Mouse (Mus musculus): Measurements from ENCODE around the gene Sik3.
"Not testable (repeated sequence)": the region's sequence is repeated elsewhere in the genome, so short reads cannot be mapped to it uniquely, and the experiment has no call there.

The Sik3 gene

DNA sequence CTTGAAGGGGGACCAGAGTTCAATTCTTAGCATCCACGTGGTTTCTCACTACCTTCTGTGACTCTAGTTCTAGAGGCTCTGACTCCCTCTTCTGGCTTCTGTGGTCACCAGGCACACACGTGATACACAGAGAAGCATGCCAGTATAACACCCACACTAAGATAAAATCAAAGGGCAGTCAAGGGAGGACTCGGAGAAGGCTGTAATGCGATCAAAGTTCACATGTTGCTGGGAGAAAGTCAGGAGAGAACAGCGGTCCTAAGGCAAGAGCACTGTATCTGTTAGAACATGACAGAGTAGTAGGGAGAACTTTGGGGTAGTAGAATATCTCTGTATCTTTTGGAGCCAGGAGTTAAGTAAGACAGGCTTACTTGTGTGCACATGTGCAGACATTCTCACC is 136.8 kb downstream of the Sik3 start:
- peak in 1 of 2 experiments; percentile 33 for DNase-seq (ENCODE audit: inconsistent age in 2 of 2, low spot score in 1 of 2)

DNA sequence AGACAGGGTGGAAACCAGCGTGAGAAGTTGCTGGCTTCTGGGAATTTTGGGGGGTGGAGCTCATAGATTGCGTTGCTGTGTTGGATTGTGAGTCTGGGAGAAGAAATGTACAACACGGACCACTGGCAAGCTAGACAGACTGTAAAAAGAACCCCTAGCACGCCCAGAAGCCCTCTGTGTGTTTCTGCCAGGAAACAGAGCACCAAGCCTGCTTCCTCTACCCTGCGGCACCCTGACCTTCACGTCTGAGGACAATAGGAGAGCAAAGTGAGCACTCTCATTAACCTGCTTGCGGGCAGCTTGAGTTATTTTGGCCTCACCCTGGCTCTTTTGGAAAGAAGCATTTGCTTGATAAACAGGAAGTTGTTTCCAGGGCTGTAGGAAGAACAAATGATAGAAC is 137.5 kb downstream of the Sik3 start:
- DNase-seq (ENCODE audit: inconsistent age in 2 of 2, low spot score in 1 of 2), result peak; percentile 35 to 68

DNA sequence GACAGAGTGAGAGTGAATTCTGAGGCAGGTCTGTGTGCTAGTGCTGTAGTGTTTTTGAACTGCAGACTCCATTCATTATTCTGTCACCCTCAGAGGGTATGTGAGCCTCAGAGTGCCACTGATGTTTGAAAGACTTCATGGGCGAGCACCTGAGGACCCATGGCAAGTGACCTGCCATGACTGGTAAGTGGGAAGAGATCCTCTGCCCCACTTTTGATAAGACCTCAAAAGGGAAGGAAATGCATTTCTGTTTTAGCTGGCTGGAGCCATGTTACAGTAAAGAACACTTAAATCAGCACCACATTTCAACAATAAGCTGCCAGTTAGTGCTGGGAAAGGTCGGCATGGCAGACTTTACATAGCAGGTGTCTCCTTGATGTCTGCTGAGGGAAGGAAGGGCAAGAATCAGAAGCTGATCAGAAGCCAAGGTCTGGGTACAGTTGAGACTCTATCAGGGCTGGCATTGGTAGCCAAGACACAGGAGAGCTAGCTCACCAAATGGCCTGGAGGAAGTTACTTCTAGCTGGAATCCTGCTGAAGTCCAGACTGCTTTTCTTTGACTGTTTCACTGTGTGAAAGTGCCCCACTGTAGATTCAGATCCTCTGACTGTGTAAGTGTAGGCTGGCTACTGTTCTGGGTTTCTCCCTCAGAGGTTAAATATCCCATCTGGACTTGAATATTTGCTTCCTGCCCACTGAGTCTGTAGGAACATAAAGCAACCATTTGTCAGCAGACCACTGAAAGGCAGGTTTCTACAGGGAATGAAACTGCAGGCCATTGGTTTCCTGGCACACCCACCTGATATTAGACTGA is 138.5 kb downstream of the Sik3 start:
- peak in 1 of 2 experiments; percentile 37 for DNase-seq (ENCODE audit: inconsistent age in 2 of 2, low spot score in 1 of 2)

DNA sequence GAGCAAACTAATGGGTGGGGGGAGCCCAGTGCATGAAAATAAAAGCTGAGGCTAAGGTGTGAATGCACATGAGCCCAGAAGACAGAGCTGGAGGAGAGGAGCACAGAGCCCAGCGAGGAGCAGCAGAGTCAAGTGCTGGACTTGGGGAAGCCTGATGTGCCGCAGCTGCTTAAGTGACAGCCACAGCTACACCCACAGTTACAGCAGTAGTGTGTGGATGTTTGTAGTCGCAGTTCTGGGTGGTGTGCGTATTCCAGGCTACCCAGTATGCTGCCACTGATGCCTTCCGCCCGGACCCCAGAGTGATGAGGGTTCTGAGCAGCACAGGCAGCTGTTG is 139.1 kb downstream of the Sik3 start:
- DNase-seq (ENCODE audit: inconsistent age in 2 of 2, low spot score in 1 of 2), result peak in 1 of 2 experiments; percentile 55

DNA sequence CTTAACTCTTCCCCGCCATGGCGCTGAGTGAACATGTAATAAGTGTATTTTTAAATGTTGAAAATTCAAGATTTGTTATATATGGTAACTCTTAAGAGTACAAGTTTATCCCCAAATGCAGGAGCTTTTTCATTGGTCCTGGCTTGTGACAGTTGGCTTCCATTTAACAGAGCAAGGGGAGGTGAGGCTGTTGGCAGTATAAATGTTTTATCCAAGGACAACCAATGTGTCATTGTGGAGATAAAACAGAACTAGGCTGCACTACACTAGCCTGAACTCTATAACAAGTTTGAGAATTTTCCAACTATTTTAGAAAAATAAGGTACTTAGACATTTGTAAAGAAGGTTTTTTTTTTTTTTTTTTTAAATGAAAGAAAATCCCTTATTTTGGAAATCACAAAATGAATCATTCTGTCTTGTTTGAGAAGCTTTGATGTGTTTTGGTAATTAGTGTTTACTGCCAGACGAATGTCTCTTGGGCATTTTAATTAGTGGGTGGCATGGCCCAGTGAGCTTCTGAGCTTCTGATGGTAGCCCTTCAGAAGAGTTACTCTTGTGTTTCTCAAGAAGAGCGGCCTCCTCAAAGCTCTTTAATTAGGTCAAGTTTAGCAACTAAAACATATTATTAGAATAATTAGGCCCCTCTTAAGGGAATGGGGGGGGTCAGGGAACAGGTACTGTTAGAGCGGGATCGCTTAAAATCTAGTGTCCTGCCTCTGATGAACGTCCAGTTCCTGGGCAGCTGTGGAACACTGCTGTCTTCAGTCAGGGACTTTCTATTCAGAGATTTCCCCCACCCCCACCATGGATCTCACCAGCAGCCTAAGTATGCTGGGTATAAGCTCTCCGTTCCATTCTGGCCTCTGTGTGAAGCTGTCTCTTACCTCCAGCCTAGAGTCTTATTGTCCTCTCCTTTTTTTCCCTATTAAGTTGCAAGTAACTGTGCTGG is 139.7 kb downstream of the Sik3 start:
- DNase-seq (ENCODE audit: inconsistent age in 2 of 2, low spot score in 1 of 2), result peak in 1 of 2 experiments; percentile 26

DNA sequence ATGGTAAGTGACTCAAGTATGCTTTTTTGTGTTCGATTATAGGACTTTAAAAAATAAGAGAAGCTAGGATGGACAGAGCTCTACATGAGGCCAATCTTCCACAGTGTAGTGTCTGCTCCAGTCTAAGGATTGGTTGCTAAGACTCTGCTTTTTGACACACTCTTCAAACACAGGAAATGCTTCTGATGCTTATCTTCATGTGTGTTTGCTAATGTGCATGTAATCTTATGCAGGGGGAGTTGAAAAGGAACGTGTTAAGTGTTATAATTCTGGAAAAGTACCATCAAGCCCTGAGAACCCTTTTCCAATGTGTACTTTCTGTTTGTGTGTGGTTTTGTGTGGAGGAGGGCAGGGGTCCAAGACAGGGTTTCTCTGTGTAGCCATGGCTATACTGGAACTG is 141.8 kb downstream of the Sik3 start:
- no peak for DNase-seq (ENCODE audit: inconsistent age in 2 of 2, low spot score in 1 of 2)

DNA sequence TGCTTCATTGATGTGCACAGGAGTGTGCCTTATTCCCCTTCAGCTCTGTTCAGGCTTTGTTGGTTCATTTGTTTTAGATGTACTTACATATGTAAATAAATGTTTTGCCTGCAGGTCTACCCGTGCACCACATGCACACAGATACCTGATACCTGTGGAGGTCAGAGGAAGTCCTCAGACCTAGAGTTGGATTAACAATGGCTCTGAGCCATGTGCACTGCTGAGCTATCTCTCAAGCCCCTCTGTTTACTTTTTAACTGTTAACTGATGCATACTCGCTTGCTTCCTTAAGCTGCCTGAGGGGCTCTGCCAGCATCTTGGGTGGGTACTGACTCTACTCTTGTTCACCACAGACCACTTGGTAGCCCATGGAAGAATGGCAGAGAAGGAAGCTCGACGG is 142.4 kb downstream of the Sik3 start:
- peak in 1 of 2 experiments; percentile 19 for DNase-seq (ENCODE audit: inconsistent age in 2 of 2, low spot score in 1 of 2)

DNA sequence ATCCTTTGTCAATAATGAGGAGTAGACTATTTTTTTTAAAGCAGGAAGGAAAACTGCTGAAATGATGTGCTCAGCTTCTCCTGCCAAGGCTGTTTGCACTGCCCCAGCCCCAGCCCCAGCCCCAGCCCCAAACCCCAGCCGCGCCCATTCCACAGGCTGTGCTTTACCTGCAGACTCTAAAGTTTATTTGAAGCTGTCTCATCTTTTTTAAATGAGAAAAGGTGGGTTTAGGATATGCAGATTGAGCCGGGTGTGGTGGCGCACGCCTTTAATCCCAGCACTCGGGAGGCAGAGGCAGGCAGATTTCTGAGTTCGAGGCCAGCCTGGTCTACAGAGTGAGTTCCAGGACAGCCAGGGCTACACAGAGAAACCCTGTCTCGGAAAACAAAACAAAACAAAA is 143.2 kb downstream of the Sik3 start:
- DNase-seq (ENCODE audit: inconsistent age in 2 of 2, low spot score in 1 of 2), result not testable (repeated sequence)

DNA sequence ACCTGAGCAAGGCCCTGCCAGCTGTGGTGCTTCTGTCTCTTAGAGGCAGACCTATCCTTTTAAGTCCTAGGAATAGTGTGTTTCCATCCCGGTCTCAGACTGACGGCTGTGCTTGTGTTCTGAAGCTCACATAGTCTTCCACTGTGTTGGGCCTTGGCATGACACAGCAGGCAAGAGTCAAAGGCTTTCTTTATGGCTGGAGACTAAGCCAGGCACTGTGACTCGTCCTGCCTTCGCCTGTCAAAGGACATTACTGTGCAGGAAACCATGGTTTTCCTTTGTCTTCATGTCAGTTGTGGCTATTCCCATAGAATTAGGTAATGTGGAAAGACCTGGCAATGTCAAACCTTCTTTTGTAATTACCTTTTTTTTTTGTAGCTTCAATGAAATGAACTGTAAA is 144.1 kb downstream of the Sik3 start:
- DNase-seq (ENCODE audit: inconsistent age in 2 of 2, low spot score in 1 of 2), result peak in 1 of 2 experiments; percentile 58

DNA sequence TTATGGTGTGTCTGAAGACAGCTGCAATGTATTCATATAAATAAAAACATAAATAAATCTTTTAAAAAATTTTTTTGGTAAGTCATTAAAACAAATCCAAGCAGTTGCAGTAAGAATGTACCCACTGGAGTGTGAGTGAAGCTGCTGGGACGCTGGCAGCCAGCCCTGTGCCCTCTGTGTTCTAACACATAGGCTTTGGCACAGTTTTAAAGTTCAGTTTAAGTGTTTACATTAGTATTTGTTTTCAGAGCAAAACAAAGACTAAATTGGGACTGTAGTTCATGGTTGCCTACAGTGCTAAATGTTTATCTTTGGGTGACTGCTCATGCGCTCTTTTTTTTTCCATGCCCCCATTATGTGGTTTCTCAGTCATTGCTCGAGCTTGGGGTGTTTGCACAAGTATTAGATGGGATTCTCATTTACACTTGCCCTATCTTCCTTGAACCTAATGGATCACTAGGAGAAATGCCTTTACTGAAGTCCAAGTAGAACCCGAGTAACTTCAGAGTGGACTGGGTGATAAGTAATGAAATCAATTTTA is 145.7 kb downstream of the Sik3 start:
- peak in 1 of 2 experiments; percentile 13 for DNase-seq (ENCODE audit: inconsistent age in 2 of 2, low spot score in 1 of 2)

DNA sequence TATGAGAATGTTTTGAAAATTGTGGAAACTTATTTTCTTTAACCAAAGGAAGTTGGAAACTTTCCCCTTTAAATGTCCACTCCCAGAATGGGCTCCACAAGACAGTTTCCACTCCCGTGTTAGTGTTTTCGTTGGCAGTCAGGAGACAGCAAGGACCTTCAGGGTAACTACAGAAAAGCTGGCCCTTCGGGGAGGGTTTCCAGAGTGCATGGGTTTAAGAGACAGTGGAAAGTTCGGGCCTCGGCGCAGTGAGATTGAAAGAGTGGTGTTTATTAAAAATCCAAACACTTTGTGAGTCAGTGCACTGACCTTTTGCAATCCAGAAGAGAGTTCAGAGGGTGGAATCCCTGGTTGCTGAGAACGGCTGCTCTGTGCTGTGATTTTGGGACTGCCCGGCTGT is 150.8 kb downstream of the Sik3 start:
- peak; percentile 49 to 85 for DNase-seq (ENCODE audit: inconsistent age in 2 of 2, low spot score in 1 of 2)

DNA sequence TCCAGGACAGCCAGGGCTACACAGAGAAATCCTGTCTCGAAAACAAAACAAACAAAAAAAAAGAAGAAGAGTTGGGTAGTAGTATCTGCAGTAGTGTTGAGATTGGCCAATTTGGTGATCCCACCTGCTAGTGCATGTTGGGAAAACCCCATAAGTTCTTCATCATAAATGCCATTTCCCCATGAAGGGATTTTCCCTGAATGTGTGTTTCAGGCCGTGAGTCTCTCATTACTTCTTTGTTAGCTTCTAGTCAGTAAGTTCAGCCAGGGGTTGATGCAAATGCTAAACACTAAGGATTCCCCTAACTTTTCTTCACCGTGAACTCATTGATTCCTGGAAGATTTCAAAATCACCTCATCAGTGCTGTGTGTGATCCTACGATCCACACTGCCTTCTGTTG is 156.2 kb downstream of the Sik3 start:
- no peak for DNase-seq (ENCODE audit: inconsistent age in 2 of 2, low spot score in 1 of 2)

DNA sequence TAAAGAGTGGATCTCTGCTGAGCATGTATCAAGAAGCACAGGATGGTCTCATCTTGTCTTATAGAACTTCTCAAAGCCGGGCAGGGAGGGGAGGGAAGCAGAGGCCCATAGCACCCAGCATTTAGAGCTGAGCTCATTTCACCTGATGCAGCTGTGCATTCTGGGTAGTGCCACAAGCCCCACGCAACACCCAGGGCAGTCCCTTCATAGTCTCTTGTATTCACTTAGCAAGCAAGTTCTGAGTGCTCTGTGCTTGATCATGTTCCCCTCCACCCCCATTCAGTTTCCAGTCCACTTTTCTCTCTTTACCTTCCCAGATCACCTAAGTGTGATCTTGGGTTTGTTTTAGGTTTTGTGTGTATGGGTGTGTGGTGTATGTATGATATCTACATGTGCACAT is 159.6 kb downstream of the Sik3 start:
- no peak for DNase-seq (ENCODE audit: inconsistent age in 2 of 2, low spot score in 1 of 2)

DNA sequence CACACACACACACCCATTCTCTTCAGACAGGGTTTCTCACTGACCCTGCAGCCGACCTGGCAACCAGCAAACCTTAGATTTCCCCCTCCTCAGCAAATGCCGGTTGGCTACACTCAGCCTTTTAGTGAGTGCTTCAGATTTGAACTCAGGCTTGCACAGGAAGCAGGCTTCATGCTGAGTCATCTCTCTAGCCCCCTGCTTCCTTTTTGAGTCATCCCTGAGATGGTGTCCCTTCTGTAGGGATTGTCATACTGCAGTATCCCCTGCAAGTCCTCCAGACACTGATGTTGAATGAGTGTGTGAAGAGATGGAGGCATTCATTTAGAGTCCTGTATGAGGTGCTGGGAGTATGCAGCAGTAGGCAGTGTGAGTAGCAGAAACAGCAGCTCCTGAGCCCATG is 160.3 kb downstream of the Sik3 start:
- DNase-seq (ENCODE audit: inconsistent age in 2 of 2, low spot score in 1 of 2), result no peak

DNA sequence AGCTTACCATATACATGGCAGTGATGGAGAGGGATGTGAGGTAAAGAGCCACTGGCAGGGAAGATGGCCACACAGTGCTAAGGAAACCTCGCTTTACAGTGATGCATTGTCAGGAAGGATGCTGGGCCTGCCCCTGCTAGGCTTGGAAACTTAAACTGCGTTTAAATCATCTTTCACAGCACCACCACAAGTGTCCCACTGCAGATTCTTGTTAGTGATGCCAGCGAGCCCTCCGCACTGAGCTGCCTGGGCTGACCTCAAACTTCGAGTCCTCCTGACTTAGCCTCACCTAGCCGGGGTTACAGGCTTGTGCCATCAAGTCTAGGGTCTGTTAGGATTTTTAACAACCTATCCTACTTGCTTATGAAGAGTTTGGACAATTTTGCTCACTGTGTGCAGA is 161.3 kb downstream of the Sik3 start:
- no peak for DNase-seq (ENCODE audit: inconsistent age in 2 of 2, low spot score in 1 of 2)

DNA sequence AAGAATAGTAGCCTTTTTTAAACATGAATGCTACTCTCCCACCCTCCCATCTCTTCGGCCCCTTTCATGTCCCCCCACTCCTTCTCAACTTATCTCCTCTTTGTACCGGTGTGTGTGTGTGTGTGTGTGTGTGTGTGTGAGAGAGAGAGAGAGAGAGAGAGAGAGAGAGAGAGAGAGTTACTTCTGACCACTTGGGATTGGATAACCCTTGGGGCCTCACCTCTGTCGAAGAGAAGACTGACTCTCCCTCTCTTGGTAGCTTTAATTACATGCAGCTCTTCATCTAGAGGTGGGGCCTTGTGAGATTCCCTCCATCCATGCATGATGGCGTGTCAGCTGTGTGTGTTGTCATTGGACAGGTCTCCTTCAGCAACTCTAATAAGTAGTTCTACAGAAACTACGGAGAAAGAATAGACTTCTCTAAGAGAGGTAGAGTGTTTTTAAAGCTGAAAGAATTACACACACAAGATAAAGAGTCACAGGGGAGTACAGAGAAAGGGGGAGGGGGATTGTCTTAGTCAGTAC is 162.2 kb downstream of the Sik3 start:
- no peak for DNase-seq (ENCODE audit: inconsistent age in 2 of 2, low spot score in 1 of 2)

DNA sequence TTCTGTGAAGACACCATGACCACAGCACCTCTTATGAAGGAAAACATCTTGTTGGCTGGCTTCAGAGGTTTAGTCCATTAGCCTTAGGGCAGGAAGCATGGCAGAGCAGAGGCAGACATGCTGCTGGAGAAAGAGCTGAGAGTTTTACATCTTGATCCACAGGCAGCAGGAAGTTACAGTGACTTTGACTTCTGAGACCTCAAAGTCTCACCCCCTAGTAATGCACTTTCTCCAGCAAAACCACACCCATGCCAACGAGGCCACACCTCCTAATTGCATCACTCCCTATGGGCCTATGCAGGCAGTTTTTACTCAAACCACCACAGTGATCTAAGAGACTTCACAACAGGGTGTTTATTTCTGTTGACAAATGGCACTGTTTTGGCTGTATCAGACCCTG is 162.7 kb downstream of the Sik3 start:
- peak in 1 of 2 experiments; percentile 62 for DNase-seq (ENCODE audit: inconsistent age in 2 of 2, low spot score in 1 of 2)

DNA sequence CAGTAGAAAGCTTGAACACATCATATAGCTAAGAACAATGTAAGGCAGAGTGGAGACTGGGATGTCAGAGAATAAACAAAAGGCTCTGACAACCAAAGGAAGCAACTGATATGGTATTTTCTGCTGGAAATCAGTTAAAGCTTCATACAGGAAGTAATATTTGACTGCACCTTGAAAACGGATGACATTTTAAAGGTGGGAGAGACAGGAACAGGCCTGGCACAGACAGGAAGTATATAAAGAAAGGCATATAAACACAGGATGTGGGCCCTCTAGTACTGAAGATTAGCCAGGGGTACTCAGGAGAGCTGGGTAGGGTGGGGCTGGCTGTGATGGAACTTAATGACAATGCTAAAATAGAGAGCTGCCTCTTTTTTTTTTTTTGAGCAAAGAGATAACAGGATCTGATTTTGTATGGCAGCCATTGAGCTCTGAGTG is 163.3 kb downstream of the Sik3 start:
- no peak for DNase-seq (ENCODE audit: inconsistent age in 2 of 2, low spot score in 1 of 2)

DNA sequence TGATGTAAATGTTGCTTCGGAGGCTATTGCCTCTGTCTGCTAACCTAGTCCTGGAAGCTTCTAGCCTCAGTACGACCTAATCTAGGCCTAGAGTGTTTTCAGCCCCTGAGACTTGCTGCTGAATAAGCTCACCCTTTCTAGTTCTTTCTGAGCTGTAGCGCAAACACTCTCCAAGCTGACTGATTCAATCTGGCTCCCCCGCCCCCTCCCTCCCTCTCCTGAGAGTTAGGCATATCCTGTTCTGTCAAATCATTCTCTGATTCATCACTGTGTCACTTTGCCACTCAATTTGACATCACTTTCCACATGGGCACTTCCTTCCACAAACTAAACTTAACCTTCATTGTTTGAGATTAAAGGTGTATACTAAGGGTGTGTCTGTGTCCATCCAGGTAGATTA is 164.0 kb downstream of the Sik3 start:
- no peak for DNase-seq (ENCODE audit: inconsistent age in 2 of 2, low spot score in 1 of 2)

DNA sequence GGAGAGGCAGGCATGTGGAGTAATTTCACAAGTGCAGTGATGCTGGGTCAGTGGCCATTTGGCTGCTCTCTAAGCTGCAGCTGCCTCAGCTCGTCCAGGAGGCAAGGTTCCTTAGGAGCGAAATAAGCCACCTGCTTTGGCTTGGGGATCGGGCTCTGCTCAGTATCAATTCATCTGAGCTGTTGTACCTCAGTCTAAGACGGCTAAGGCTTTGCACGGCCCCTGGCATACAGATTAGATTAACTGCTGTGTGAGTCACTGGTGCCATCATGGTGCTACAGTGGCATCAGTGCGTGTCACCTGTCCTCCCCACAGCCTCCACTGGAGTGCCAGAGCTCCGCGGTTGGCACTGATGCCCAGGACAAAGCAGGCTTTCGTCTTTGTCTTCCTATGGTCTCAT is 166.0 kb downstream of the Sik3 start:
- no peak for DNase-seq (ENCODE audit: inconsistent age in 2 of 2, low spot score in 1 of 2)

DNA sequence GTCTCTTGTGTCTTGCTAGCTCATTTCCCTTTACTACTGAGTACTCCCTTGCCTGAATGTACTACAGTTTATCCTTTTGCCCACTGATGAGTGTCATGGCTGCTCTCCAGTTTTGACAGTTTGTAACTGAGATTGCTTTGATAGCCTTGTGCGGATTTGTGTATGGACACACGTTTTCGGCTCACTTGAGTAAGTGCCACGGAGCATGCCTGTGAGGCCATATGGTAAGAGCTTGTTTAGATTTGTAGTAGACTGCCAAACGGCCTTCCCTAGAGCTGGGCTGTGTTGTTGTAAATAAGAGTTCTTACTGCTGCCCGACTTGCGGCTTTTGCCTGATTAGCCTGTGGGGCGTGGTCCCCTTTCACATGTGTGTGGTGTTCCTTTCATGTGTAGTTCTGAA is 168.7 kb downstream of the Sik3 start:
- DNase-seq (ENCODE audit: inconsistent age in 2 of 2, low spot score in 1 of 2), result no peak
